Mouse (Mus musculus): Measurements from ENCODE around the gene Phactr4. TPM values are rescaled to one million over a fixed set of nuclear protein-coding genes. Genes with fewer than 3 reads are reported as not detected.

Phactr4 gene
- total RNA-seq, 2 experiments from 2014 or later, result 9.1 to 9.8 TPM

DNA sequence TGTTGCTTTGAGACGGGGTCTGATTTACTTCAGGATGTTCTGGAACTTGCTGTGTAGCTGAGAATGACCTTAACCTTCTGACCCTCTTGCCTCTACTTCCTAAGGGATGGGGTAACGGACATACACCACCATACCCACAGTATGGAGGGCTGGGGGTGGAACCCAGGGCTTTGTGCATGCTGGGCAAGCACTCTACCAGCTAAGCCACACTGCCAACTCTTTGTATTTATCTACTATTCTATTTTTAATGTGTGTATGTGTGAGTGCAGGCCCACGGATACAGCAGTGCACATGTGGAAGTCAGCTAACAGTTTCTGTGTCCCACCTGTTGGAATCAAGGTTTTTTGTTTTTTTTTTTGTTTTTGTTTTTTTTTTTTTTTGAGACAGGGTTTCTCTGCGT, 62.8 kb downstream of the Phactr4 start:
- no peak for DNase-seq (ENCODE audit: extremely low spot score in 1 of 2, low spot score in 2 of 2)
- Histone ChIP-seq H3K27ac (no peak overlapping the region), H3K4me3 (no peak overlapping the region)
- no peak for TF ChIP-seq CTCF (IDR thresholded peaks at IDR 0.05)
- intact Hi-C loops (cut with DNase I), result no loop called here

DNA sequence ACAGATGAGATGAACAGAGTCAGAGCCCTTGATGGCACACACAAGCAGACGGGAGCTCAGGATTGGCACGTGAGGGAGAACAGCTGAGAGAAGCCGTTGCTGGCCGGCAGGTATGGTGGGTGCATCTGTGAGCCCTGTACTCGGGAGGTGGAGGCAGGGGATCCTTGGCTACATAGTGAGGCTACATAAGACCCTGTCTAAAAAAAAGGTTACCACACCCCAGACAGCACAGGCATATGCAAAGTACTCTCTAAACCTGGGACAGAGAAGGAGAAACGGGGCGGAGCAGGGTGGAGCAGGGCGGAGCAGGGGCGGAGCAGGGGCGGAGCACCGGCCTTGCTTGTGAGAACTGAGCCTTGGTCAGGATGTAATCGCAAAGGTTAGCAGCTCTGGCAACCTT, 66.1 kb downstream of the Phactr4 start:
- Histone ChIP-seq H3K4me3 (peak overlapping the region; percentile 28; the same call in 1 of the 2 replicates), H3K27ac (no peak overlapping the region)
- peak in 1 of 2 experiments; percentile 27 for DNase-seq (ENCODE audit: extremely low spot score in 1 of 2, low spot score in 2 of 2)
- TF ChIP-seq CTCF (IDR thresholded peaks at IDR 0.05), result no peak
- intact Hi-C loops (cut with DNase I), result no loop called here

DNA sequence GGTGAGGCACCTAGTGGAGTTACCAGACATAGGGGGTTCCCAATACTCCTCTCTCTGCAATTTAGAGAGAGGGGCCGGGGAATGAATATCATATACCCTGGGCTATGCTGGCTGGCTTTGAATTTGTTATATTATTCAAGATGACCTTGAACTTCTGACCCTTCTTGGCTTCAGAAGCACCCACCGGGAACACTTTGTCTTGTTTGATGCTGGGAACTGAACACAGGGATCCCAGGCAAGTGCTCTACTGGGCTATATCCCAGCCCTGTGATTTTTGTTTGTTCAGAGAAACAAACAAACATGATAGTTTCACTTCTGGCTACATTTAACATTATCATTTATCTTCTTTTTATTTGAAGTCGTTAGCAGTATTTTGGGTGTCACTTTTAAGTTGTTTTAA, 66.9 kb downstream of the Phactr4 start:
- intact Hi-C loops (cut with DNase I), result no loop called here
- no peak for DNase-seq (ENCODE audit: extremely low spot score in 1 of 2, low spot score in 2 of 2)
- H3K27ac ChIP-seq, result no peak overlapping the region
- no peak overlapping the region for H3K4me3 ChIP-seq
- no peak for TF ChIP-seq CTCF (IDR thresholded peaks at IDR 0.05)

DNA sequence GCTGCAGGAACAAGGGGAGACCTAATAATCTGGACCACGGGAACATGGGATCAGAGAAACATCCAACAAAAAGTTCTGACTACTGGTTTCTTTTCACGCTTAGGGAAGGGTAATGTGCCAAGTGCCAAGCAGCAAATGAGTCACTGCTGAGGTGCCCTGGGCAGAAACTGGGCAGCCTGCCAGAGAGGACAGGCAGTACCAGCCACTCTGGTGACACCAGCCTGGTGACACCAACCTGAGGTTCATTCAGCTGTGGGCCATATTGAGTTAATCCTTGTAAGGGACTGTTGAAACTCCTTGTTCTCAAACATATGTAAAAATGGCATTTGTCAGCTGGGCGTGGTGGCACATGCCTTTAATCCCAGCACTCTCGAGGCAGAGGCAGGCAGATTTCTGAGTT, 67.7 kb downstream of the Phactr4 start:
- Histone ChIP-seq H3K4me3 (no peak overlapping the region), H3K27ac (no peak overlapping the region)
- TF ChIP-seq CTCF (IDR thresholded peaks at IDR 0.05), result no peak
- no peak for DNase-seq (ENCODE audit: extremely low spot score in 1 of 2, low spot score in 2 of 2)
- intact Hi-C loops (cut with DNase I), result loop anchor here (5.0 kb wide), 2 partner anchors 58 to 108 kb away; partner anchors contain the start of gene Med18

DNA sequence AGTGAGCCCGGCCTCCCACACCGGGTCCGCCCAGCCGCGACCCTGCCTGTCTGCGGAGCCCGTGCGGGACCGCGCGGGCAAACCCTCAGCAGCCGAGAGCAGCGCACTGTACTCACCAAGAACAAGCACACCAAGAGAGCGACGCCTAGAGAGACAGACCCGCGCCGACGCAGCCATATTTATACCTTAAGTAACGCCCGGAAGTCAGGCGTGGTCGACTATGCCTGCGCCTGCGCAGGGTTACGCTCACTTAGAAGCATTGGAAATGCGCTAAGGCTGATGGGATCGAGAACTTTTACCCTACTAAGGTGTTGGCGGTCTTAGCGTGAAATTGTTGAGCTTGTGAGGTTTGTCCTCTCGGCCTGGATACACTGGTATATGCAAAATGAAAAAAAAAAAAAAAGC, 68.8 kb downstream of the Phactr4 start, which contains the start of gene Rcc1:
TSS of gene Rcc1 (minus strand) at position 125 of the 405 bp plus-strand sequence.
- H3K27ac ChIP-seq, result peak within 1 kb of the TSS; percentile 89
- intact Hi-C loops (cut with DNase I), result loop anchor here (2.0 to 5.0 kb wide), 4 partner anchors 45 to 157 kb away; partner anchors contain the start of genes Med18 and Sesn2
- no peak; the same call in 1 of the 2 replicates for TF ChIP-seq CTCF (IDR thresholded peaks at IDR 0.05)
- peak within 1 kb of the TSS; percentile 79 for H3K4me3 ChIP-seq
- peak; percentile 85 to 87 for DNase-seq (ENCODE audit: extremely low spot score in 1 of 2, low spot score in 2 of 2)

DNA sequence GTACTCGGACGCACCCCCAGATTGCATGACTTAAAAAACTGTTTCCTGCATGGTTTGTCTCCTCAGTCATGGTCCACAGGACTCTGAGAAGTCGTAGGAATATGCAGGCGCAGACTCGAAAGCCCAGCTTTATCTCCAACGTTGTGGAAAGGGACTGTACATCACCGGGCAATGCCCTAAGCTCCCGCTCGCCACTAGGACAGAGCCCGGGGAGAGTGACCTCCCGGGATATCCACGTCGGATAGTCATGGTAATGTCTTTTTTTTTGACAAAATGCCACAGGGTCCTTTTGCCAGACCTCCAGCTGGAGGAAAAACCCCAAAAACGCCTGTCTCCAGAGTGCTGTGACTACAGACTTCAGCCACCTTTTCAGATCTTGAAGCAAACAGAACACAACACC, 69.5 kb downstream of the Phactr4 start:
- peak in 1 of 2 experiments; percentile 20 for DNase-seq (ENCODE audit: extremely low spot score in 1 of 2, low spot score in 2 of 2)
- no peak; the same call in none of the 2 replicates for TF ChIP-seq CTCF (IDR thresholded peaks at IDR 0.05)
- Histone ChIP-seq H3K4me3 (peak overlapping the region; percentile 79), H3K27ac (peak overlapping the region; percentile 89)
- intact Hi-C loops (cut with DNase I), result loop anchor here (2.0 to 5.0 kb wide), 4 partner anchors 44 to 158 kb away; partner anchors contain the start of genes Med18 and Sesn2

DNA sequence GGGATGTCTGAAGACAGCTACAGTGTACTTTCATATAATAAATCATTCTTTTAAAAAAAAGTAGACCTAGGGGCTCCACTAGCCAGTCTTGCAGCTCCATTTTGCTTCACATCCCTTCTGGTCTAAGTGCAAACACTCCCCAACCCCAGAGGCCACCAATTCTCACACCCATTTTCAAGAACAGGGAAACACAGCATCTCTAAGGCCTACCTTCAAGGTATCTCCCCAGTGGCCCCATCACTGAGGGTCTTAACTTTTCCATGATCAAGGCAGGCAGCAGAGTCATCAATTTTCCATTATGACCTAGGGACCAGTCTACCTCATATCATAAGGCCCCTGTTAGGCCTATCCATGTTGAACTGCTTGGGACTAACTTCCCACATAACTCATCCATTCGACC, 70.9 kb downstream of the Phactr4 start:
- H3K27ac ChIP-seq, result no peak overlapping the region
- H3K4me3 ChIP-seq, result no peak overlapping the region
- no peak for TF ChIP-seq CTCF (IDR thresholded peaks at IDR 0.05)
- intact Hi-C loops (cut with DNase I), result loop anchor here (5.0 kb wide), 2 partner anchors 61 to 111 kb away; partner anchors contain the start of gene Med18
- no peak for DNase-seq (ENCODE audit: extremely low spot score in 1 of 2, low spot score in 2 of 2)

DNA sequence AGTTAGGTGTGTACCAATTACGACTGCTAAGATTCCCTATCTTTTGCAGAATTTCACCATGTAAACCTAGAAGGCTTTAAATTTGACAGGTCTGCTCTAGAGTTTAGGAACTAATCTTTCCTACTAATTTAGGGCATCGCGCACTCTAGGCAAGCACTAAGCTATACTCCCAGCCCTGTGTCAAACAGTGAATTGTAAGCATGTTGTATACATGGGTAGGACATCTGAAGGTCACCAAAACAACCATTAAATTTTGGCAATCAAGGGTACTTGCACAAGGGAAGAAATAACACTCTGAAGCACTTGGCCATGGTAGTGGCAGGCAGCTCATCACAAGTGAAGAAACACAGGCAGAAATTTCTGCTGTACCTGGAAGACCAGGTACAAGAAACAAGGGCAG, 71.4 kb downstream of the Phactr4 start:
- TF ChIP-seq CTCF (IDR thresholded peaks at IDR 0.05), result no peak
- no peak overlapping the region for H3K27ac ChIP-seq

DNA sequence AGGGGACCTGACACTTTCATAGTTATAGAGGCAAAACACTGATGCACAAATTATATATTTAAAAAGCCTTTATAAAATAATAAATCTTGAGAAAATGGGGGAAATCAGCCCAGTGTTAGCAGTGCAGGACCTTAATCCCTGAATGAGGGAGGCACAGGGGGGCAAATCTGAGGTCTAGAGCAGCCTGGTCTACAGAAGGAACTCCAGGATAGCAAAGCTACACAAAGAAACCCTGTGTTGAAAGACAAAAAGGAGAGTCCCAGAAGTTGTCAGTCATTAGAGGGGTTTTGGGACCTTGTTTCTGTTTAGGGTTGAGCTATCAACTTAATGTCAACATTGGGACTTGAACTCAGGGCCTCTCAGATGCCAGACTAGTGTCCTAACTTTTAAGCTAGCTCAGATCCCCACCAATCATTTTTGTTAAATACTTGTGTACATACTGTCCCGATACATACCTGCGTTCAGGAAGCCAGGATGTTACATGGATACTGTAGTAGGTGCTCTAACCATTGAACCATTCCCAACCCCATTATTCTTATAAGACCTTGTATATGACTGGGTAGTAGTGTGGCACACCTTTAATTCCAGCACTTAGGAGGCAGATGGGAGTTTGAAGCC, 72.1 kb downstream of the Phactr4 start:
- no peak overlapping the region for H3K27ac ChIP-seq
- intact Hi-C loops (cut with DNase I), result loop anchor here (5.0 kb wide), 2 partner anchors 62 to 112 kb away; partner anchors contain the start of gene Med18
- no peak overlapping the region for H3K4me3 ChIP-seq
- TF ChIP-seq CTCF (IDR thresholded peaks at IDR 0.05), result no peak
- no peak for DNase-seq (ENCODE audit: extremely low spot score in 1 of 2, low spot score in 2 of 2)

More for the DNA sequence above, 71.4 kb downstream of the Phactr4 start:
- no peak for DNase-seq (ENCODE audit: extremely low spot score in 1 of 2, low spot score in 2 of 2)
- intact Hi-C loops (cut with DNase I), result loop anchor here (5.0 kb wide), 2 partner anchors 61 to 111 kb away; partner anchors contain the start of gene Med18
- no peak overlapping the region for H3K4me3 ChIP-seq

DNA sequence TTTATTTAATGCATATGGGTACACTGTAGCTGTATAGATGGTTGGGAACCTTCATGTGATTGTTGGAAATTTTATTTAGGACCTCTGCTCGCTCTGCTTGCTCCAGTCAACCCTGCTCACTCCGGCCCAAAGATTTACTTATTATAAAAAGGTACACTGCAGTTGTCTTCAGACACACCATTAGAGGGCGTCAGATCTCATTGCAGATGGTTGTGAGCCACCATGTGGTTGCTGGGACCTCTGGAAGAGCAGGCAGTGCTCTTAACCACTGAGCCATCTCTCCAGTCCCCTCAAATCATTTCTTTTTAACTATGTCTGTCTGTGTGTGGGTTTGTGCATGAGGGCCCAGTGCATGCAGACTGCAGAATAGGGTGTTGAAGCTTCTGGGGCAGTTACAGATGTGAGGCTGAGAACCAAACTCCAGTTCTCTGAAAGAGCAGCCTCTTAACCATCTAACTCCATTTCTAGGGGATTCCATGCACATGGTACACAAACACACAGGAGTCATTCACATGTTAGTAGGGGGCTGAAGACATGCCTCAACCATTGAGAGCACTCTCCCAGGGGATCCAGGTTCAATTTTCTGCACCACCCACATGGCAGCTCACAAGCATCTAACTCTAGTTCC, 72.7 kb downstream of the Phactr4 start:
- intact Hi-C loops (cut with DNase I), result loop anchor here (5.0 to 10.0 kb wide), 4 partner anchors 57 to 255 kb away; partner anchors contain the start of gene Med18
- Histone ChIP-seq H3K27ac (no peak overlapping the region), H3K4me3 (no peak overlapping the region)
- TF ChIP-seq CTCF (IDR thresholded peaks at IDR 0.05), result peak; percentile 1
- no peak for DNase-seq (ENCODE audit: extremely low spot score in 1 of 2, low spot score in 2 of 2)

DNA sequence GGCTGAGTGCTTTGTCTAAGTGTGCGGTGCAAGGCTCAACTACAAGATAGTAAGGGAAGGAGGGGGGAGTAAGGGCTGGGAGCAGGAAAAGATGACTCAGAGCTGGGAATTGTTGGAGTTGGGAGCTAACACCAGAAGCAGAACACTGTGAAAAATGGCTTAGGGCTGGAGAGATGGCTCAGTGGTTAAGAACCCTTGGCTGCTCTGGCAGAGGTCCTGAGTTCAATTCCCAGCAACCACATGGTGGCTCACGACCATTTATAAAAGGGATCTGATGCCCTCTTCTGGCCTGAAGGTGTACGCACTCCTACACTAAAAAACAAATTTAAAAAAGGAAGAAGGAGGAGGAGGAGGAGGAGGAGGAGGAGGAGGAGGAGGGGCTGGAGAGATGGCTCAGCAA, 75.6 kb downstream of the Phactr4 start:
- DNase-seq (ENCODE audit: extremely low spot score in 1 of 2, low spot score in 2 of 2), result no peak
- no peak overlapping the region for H3K27ac ChIP-seq
- intact Hi-C loops (cut with DNase I), result loop anchor here (5.0 to 10.0 kb wide), 2 partner anchors 54 to 252 kb away; no protein-coding TSS in a partner anchor
- no peak; the same call in 1 of the 2 replicates for TF ChIP-seq CTCF (IDR thresholded peaks at IDR 0.05)
- no peak overlapping the region for H3K4me3 ChIP-seq

DNA sequence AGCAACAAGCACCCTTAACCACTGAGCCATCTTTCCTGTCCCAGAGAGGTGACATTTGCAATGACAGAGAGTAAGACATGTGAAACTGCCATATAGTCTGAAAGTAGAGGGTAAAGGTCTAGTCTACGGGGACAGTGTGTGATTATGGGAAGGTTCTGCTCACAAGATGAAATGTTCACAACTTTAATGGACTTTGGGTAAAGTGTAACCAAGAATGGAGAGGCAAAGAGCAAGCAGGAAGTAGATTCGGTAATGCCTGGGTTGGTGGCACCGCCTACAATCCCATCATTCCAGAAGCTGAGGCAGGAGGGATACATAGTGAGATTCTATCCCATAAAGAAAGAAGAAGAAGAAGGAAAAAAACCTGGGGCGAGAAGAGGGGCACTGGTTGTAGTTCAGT, 76.0 kb downstream of the Phactr4 start:
- H3K27ac ChIP-seq, result no peak overlapping the region
- H3K4me3 ChIP-seq, result no peak overlapping the region
- no peak for TF ChIP-seq CTCF (IDR thresholded peaks at IDR 0.05)
- intact Hi-C loops (cut with DNase I), result loop anchor here (5.0 to 10.0 kb wide), 2 partner anchors 54 to 251 kb away; no protein-coding TSS in a partner anchor
- no peak for DNase-seq (ENCODE audit: extremely low spot score in 1 of 2, low spot score in 2 of 2)
